Mouse (Mus musculus) forebrain, embryonic 16.5 days (tissue): ENCODE results near the gene Plch2. TPM values are rescaled to one million over a fixed set of nuclear protein-coding genes. Genes with fewer than 3 reads are reported as not detected.

Experiments
- ATAC-seq: fragments of 200-750 bp; cut with Nextera tagmentation; 2 replicates; pipeline ENCODE4 v1.8.0; 2017; ENCODE audit warnings: mild to moderate bottlenecking, moderate library complexity
- H3K27ac ChIP-seq: fragments of 300-500 bp; sonication (generic); 2 replicates; pipeline ENCODE4 v1.5.1; 2014; ENCODE audit warnings: low read length, control low read depth
- H3K27me3 ChIP-seq: fragments of 300-500 bp; sonication (generic); replicated peaks from 2 replicates; pipeline ENCODE4 v1.6.1; 2014; ENCODE audit warnings: low read length; ENCODE audit not compliant: control insufficient read depth, insufficient read depth
- H3K36me3 ChIP-seq: fragments of 300-500 bp; sonication (generic); 2 replicates; pipeline ENCODE4 v1.6.1; 2014; ENCODE audit not compliant: control insufficient read depth, insufficient read depth
- H3K4me1 ChIP-seq: fragments of 300-500 bp; sonication (generic); replicated peaks from 2 replicates; pipeline ENCODE4 v1.6.1; 2014; ENCODE audit warnings: low read length; ENCODE audit not compliant: control insufficient read depth, insufficient read depth
- H3K4me2 ChIP-seq: fragments of 300-500 bp; sonication (generic); 2 replicates; pipeline ENCODE4 v1.6.1; 2014; ENCODE audit warnings: mild to moderate bottlenecking, low read length, control low read depth
- H3K4me3 ChIP-seq: fragments of 300-500 bp; sonication (generic); replicated peaks from 2 replicates; pipeline ENCODE4 v1.5.1; 2014; ENCODE audit warnings: mild to moderate bottlenecking, low read length, control low read depth
- H3K9ac ChIP-seq: fragments of 300-500 bp; sonication (generic); replicated peaks from 2 replicates; pipeline ENCODE4 v1.6.1; 2014; ENCODE audit warnings: low read depth, low read length, control low read depth
- H3K9me3 ChIP-seq: fragments of 300-500 bp; sonication (generic); 2 replicates; pipeline ENCODE4 v1.6.1; 2016; ENCODE audit warnings: low read length; ENCODE audit not compliant: control insufficient read depth
- WGBS: fragments of 180-500 bp; shearing (Covaris S2); extraction: QIAGEN DNeasy Blood & Tissue Kit; methylation state at CpG from one replicate; pipeline ENCODE4 v1.1.7; 2014; 5-methylcytosine and 5-hydroxymethylcytosine counted together
- polyA plus RNA-seq: library from polyadenylated mRNA; unstranded; fragments of >200 nt; fragmentation: Nextera tagmentation; extraction: Ambion mirVana; gene quantifications from 2 replicates; pipeline ENCODE4 v1.2.1, GENCODE M21; 2015

The Plch2 gene
- polyA plus RNA-seq, 1 experiment from 2014 or later: 14.1 TPM

- 57% methylated on average over 4 of the region's 4 CpGs for WGBS
- Histone ChIP-seq H3K4me3 (no peak overlapping the region), H3K4me2 (no peak overlapping the region), H3K9me3 (no peaks in the 10 kb centered on the region), H3K27ac (no peak overlapping the region), H3K9ac (no peak overlapping the region), H3K36me3 (no peaks in the 10 kb centered on the region), H3K27me3 (no peaks in the 10 kb centered on the region), H3K4me1 (no peaks in the 10 kb centered on the region)
- no peak for ATAC-seq
Measured at GRCm38 (mm10) chr4:154994876-154995275, 61.7 kb downstream of the Plch2 start.

- Histone ChIP-seq H3K27me3 (no peaks in the 10 kb centered on the region), H3K9me3 (no peaks in the 10 kb centered on the region), H3K4me2 (no peak overlapping the region), H3K4me3 (no peak overlapping the region), H3K4me1 (peaks cover 10% of the 10 kb centered on the region), H3K27ac (no peak overlapping the region), H3K9ac (no peak overlapping the region), H3K36me3 (no peaks in the 10 kb centered on the region)
- no peak for ATAC-seq
- 65% methylated on average over 15 of the region's 15 CpGs for WGBS
Measured at GRCm38 (mm10) chr4:154986750-154987149, 69.8 kb downstream of the Plch2 start.

- H3K9ac ChIP-seq: peak overlapping the region; percentile 48
- no peaks in the 10 kb centered on the region for H3K9me3 ChIP-seq
- H3K27me3 ChIP-seq: no peaks in the 10 kb centered on the region
- H3K36me3 ChIP-seq: no peaks in the 10 kb centered on the region
- H3K27ac ChIP-seq: no peak overlapping the region
- ATAC-seq: peak; percentile 11; the same call in 1 of the 2 replicates
- 15% methylated on average over 17 of the region's 17 CpGs for WGBS
- H3K4me1 ChIP-seq: peaks cover 10% of the 10 kb centered on the region
- peak overlapping the region; percentile 21; the same call in 1 of the 2 replicates for H3K4me2 ChIP-seq
- H3K4me3 ChIP-seq: no peak overlapping the region
Measured at GRCm38 (mm10) chr4:154986096-154986495, 70.5 kb downstream of the Plch2 start.

GRCm38 (mm10) chr4:154985151-154985777 lies 71.3 kb downstream of the Plch2 start:
- H3K9ac ChIP-seq: peak overlapping the region; percentile 48; the same call in 1 of the 2 replicates
- no peaks in the 10 kb centered on the region for H3K9me3 ChIP-seq
- H3K4me2 ChIP-seq: no peak overlapping the region
- peaks cover 10% of the 10 kb centered on the region for H3K4me1 ChIP-seq
- peaks cover 6% of the 10 kb centered on the region for H3K36me3 ChIP-seq
- WGBS: 61% methylated on average over 5 of the region's 5 CpGs
- H3K27ac ChIP-seq: no peak overlapping the region
- no peaks in the 10 kb centered on the region for H3K27me3 ChIP-seq
- no peak overlapping the region for H3K4me3 ChIP-seq
- ATAC-seq: no peak

DNA sequence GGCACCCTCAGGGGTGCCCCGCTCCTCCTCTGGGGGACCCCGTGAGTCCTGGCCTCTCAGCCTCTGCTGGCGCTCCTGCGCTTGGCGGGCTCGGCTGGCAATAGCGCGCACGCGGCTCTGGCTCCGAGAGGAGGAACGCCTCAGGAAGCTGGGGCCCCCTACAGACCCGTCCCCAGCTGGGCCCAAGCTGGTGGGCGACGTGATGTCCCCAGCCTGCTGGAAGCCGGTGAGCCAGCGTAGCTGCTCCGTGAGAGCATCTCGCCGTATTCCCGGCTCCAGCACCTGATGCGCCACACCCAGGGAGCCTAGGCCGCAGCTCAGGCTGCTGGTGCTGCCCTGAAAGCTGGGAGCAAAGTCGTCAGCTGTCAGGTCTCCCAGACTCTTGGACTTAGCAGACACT lies 72.8 kb downstream of the Plch2 start:
- H3K27ac ChIP-seq: no peak overlapping the region
- no peak for ATAC-seq
- peaks cover 9% of the 10 kb centered on the region for H3K36me3 ChIP-seq
- H3K9ac ChIP-seq: no peak overlapping the region
- H3K27me3 ChIP-seq: no peaks in the 10 kb centered on the region
- 16% methylated on average over 24 of the region's 24 CpGs for WGBS
- H3K4me2 ChIP-seq: no peak overlapping the region
- H3K4me1 ChIP-seq: peaks cover 10% of the 10 kb centered on the region
- H3K4me3 ChIP-seq: no peak overlapping the region
- no peaks in the 10 kb centered on the region for H3K9me3 ChIP-seq

GRCm38 (mm10) chr4:154982247-154983120 lies 74.1 kb downstream of the Plch2 start:
- Histone ChIP-seq H3K27me3 (no peaks in the 10 kb centered on the region), H3K4me3 (no peak overlapping the region), H3K36me3 (peaks cover 19% of the 10 kb centered on the region), H3K9ac (no peak overlapping the region), H3K9me3 (no peaks in the 10 kb centered on the region), H3K4me1 (peaks cover 10% of the 10 kb centered on the region), H3K27ac (no peak overlapping the region), H3K4me2 (no peak overlapping the region)
- WGBS: 79% methylated on average over 19 of the region's 19 CpGs
- no peak for ATAC-seq

GRCm38 (mm10) chr4:154981530-154981929 lies 75.1 kb downstream of the Plch2 start:
- H3K4me3 ChIP-seq: no peak overlapping the region
- peaks cover 24% of the 10 kb centered on the region for H3K36me3 ChIP-seq
- H3K9ac ChIP-seq: no peak overlapping the region
- no peaks in the 10 kb centered on the region for H3K27me3 ChIP-seq
- peak; percentile 79 for ATAC-seq
- H3K4me2 ChIP-seq: no peak overlapping the region
- 30% methylated on average over 7 of the region's 7 CpGs for WGBS
- H3K9me3 ChIP-seq: no peaks in the 10 kb centered on the region
- H3K27ac ChIP-seq: no peak overlapping the region
- peaks cover 10% of the 10 kb centered on the region for H3K4me1 ChIP-seq

- H3K27me3 ChIP-seq: no peaks in the 10 kb centered on the region
- H3K4me1 ChIP-seq: peaks cover 8% of the 10 kb centered on the region
- ATAC-seq: no peak
- H3K9ac ChIP-seq: no peak overlapping the region
- no peaks in the 10 kb centered on the region for H3K9me3 ChIP-seq
- H3K36me3 ChIP-seq: peaks cover 28% of the 10 kb centered on the region
- H3K4me2 ChIP-seq: no peak overlapping the region
- 82% methylated on average over 6 of the region's 6 CpGs for WGBS
- H3K27ac ChIP-seq: no peak overlapping the region
- H3K4me3 ChIP-seq: no peak overlapping the region
Measured at GRCm38 (mm10) chr4:154981076-154981475, 75.5 kb downstream of the Plch2 start.

DNA sequence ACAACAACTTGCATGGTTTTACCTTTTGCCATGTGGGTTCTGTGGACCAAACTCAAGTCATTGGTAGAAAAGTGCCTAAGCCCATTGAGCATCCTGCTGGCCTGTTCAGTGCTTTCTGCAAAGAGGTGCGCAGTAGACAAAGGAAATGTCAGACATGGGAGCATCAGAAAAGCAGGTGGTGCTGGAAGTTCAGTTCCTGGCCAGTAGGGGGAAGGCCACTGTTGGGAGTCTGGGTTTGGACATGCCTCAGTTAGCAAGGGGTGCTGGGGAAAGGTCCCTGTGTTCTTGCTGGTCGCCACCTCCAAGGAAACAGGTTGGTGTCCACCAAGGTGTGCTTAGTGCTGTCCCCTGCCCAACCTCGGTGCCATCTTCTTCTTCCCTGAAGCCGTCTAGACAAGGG lies 76.5 kb downstream of the Plch2 start:
- Histone ChIP-seq H3K4me1 (peaks cover 5% of the 10 kb centered on the region; the same call in 1 of the 2 replicates), H3K9ac (no peak overlapping the region), H3K27me3 (no peaks in the 10 kb centered on the region), H3K9me3 (no peaks in the 10 kb centered on the region), H3K36me3 (peaks cover 33% of the 10 kb centered on the region), H3K4me2 (no peak overlapping the region), H3K27ac (no peak overlapping the region), H3K4me3 (no peak overlapping the region)
- ATAC-seq: no peak
- WGBS: 88% methylated on average over 4 of the region's 4 CpGs
